Mouse (Mus musculus) CH12.LX (cell line): ENCODE measurements around the gene Polr1b.

ENCODE experiments used
- CHD2 ChIP-seq: IDR thresholded peaks from 2 replicates; pipeline ENCODE4 v1.6.1; 2011; ENCODE audit warnings: low read length, improper control_type of control experiment
- CTCF ChIP-seq, 2 experiments: IDR thresholded peaks in 1 of 2; conservative IDR thresholded peaks in 1 of 2; 2 replicates each; pipeline ENCODE4 v1.5.1; 2011 to 2012; ENCODE audit warnings: low read depth in 2 of 2, low read length in 2 of 2, improper control_type of control experiment in 1 of 2, inconsistent platforms in 1 of 2, mild to moderate bottlenecking in 1 of 2, moderate library complexity in 1 of 2
- E2F4 ChIP-seq: IDR thresholded peaks from 2 replicates; pipeline ENCODE4 v1.6.1; 2011; ENCODE audit warnings: low read depth, low read length, improper control_type of control experiment; ENCODE audit not compliant: insufficient replicate concordance
- EP300 ChIP-seq: IDR thresholded peaks from 2 replicates; pipeline ENCODE4 v1.6.1; 2011; ENCODE audit warnings: low read length, improper control_type of control experiment
- GABPA ChIP-seq: IDR thresholded peaks from 2 replicates; pipeline ENCODE4 v1.6.1; 2012; ENCODE audit warnings: low read depth, low read length, improper control_type of control experiment, inconsistent platforms; ENCODE audit not compliant: insufficient replicate concordance
- KAT2A ChIP-seq: IDR thresholded peaks from 2 replicates; pipeline ENCODE4 v1.6.1; 2012; ENCODE audit warnings: low read length, improper control_type of control experiment, inconsistent platforms; ENCODE audit not compliant: insufficient replicate concordance
- MAX ChIP-seq: IDR thresholded peaks from 2 replicates; pipeline ENCODE4 v1.6.1; 2011; ENCODE audit warnings: low read length, improper control_type of control experiment
- MAZ ChIP-seq: IDR thresholded peaks from 2 replicates; pipeline ENCODE4 v1.6.1; 2012; ENCODE audit warnings: low read depth, mild to moderate bottlenecking, inconsistent platforms, low read length, improper control_type of control experiment, moderate library complexity
- MXI1 ChIP-seq: IDR thresholded peaks from 2 replicates; pipeline ENCODE4 v1.6.1; 2011; ENCODE audit warnings: mild to moderate bottlenecking, low read depth, low read length, improper control_type of control experiment
- TCF12 ChIP-seq: IDR thresholded peaks from 2 replicates; pipeline ENCODE4 v1.6.1; 2014; ENCODE audit warnings: low read depth, mild to moderate bottlenecking, inconsistent platforms, low read length, improper control_type of control experiment
- ZC3H11A ChIP-seq: IDR thresholded peaks from 2 replicates; pipeline ENCODE4 v1.6.1; 2012; ENCODE audit warnings: low read depth, mild to moderate bottlenecking, inconsistent platforms, low read length, improper control_type of control experiment
- ZMIZ1 ChIP-seq: IDR thresholded peaks from 2 replicates; pipeline ENCODE4 v1.6.1; 2012; ENCODE audit warnings: low read depth, mild to moderate bottlenecking, inconsistent platforms, low read length, improper control_type of control experiment

- TF ChIP-seq CTCF (conservative IDR thresholded peaks at IDR 0.05 in 1 of 2, IDR thresholded peaks at IDR 0.05 in 1 of 2; ENCODE audit: low read depth in 2 of 2, low read length in 2 of 2) (no peak), MXI1 (no peak), ZC3H11A (no peak), ZMIZ1 (no peak), MAX (no peak), EP300 (no peak), TCF12 (no peak), E2F4 (no peak), MAZ (no peak), CHD2 (no peak), GABPA (no peak), KAT2A (no peak)
These were observed 74.8 kb downstream of the Polr1b start for GRCm38 (mm10) chr2:129175636-129176035.
